Mouse (Mus musculus) cortical plate, adult 2 months (tissue): ENCODE measurements around the gene Prkar2b. TPM values are rescaled to one million over a fixed set of nuclear protein-coding genes. Genes with fewer than 3 reads are reported as not detected.
A peak's percentile ranks its signal among the peaks of the same experiment; 100 is the strongest.

Source experiments
- H3K27ac ChIP-seq: fragments of 200-500 bp; 2 replicates; pipeline ENCODE4 v1.5.1; 2012; ENCODE audit warnings: low read length, control low read depth, inconsistent platforms; ENCODE audit not compliant: insufficient read depth
- H3K4me1 ChIP-seq: fragments of 200-500 bp; 2 replicates; pipeline ENCODE4 v1.6.1; 2011; ENCODE audit warnings: low read length; ENCODE audit not compliant: control insufficient read depth, insufficient read depth
- H3K4me3 ChIP-seq: fragments of 200-500 bp; 2 replicates; pipeline ENCODE4 v1.5.1; 2011; ENCODE audit warnings: mild to moderate bottlenecking, low read length, control low read depth; ENCODE audit not compliant: insufficient read depth
- CTCF ChIP-seq: fragments of 200-500 bp; IDR thresholded peaks from 2 replicates; pipeline ENCODE4 v1.5.1; 2011; ENCODE audit warnings: mild to moderate bottlenecking, control low read depth, low read length; ENCODE audit not compliant: insufficient read depth; ENCODE audit errors: extremely low read depth
- POLR2A ChIP-seq: fragments of 200-500 bp; IDR thresholded peaks from 2 replicates; pipeline ENCODE4 v1.6.1; 2011; ENCODE audit warnings: mild to moderate bottlenecking, low read length, control low read depth; ENCODE audit not compliant: insufficient read depth; ENCODE audit errors: extremely low read depth
- polyA plus RNA-seq: library from polyadenylated mRNA; depleted of rRNA; stranded (reverse); fragments of >200 nt; gene quantifications from 2 replicates; pipeline ENCODE4 v1.2.3, GENCODE M21; 2012; rRNA removed

The Prkar2b gene
- polyA plus RNA-seq, 1 experiment, result 35.1 TPM

DNA sequence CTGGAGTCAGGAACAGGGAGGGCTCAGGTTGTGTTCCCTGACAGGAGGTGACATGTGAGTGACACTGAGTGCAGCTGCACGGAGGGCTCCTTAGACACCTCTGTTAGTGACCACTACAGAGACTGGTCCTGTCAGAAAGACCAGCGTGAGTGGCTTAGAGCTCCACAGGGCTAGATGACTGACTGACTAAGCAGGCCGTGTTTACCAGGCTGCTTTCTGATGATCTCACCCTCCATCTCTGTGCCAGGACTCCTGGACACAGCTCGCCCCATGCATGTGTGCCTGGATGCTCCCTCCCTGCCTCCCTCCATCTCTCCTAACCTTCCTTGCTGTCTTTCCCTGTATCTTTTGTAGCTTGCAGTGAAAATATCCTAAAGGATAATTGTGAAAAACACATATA, 147.5 kb downstream of the Prkar2b start:
- no peak for TF ChIP-seq CTCF
- TF ChIP-seq POLR2A, result no peak
- no peaks in the 10 kb centered on the region for H3K4me1 ChIP-seq
- H3K4me3 ChIP-seq, result no peak overlapping the region
- no peak overlapping the region for H3K27ac ChIP-seq

DNA sequence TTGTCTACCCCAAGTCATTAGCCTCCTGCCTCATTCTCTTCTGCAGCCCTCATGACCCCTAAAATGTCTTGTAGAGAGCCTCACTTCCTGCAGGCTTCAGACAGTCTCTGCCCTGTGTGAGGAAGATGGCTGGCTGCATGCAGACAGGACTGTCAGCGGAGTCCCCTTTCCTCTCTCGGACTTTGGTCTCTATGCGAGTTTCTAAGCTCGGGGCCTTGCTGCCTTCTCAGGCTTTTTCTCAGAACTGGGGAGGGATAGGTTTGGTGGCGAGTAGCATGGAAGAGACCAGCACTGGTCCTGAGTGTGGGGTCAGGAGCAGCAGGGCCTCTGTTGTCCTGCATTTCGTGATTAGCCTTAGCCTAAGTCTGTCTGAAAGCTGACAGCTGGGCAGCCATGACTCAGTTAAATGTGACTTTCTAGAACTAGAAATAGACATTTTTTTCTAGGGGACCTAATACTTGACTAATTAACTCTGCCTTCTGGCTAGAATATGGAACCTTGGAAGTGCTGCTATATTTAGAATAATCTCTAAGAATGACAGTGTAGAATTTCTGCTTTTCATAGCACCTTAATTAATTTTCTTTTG, 148.0 kb downstream of the Prkar2b start:
- H3K27ac ChIP-seq, result 0 out of 2 replicates have a peak overlapping the region, but pooled peaks have one; percentile 2
- TF ChIP-seq POLR2A, result no peak
- TF ChIP-seq CTCF, result no peak
- no peaks in the 10 kb centered on the region for H3K4me1 ChIP-seq
- H3K4me3 ChIP-seq, result no peak overlapping the region

Other genes starting within 250 kb of the Prkar2b start
- gene Hbp1, start 110.8 kb downstream of the Prkar2b start, polyA plus RNA-seq, result 32.4 and 37.2 TPM in 2 replicates
- gene Pik3cg, start 147.4 kb upstream of the Prkar2b start, polyA plus RNA-seq, result 2.2 and 2.4 TPM in 2 replicates